Mouse (Mus musculus) CH12F3 (cell line): ENCODE data around the gene Asb5.

Experiments
- in situ Hi-C: fragments of 300-500 bp; cut with MboI; formaldehyde crosslinking; loops from 2 replicates; pipeline ENCODE4 v1.14.3; 2020; ENCODE audit warnings: low sequenced_read_pairs

The Asb5 gene

DNA sequence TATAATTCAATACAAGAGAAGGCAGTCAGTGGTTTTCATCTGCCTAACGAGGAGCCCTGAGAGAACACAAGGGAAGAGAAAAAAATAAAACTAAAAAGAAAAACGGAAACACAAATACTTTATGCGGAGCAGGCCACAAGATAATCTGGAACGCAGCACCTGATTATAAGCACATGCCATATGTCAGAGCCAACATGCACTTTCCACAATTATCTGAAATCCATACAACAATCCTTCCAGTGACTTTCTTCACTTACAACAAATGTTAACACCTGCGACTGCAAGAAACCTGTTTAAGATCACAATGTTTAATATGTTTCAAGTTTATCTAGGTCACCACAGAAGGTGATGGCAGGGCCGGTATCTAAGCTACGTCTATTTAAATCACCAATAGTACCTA is 809 bp upstream of the Asb5 start:
- in situ Hi-C loops: no loop called here

DNA sequence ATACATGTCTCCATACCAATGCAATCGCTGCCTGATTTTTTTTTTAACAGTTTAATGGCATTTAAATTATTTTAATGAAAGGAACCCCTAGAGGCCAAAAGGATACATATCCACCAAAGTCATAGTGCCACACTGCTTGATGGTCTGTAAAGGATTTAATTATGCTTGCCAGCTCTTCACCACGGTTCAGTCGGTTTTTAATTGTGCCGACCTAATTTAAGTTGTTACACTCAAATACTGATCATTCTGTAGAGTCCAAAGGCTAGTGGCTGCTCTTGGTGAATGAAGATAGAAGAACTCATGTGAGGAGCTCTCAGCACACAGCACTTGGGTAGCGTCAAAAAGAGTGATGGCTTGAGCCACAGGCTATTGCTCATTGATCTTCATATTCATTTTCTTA is 5.8 kb downstream of the Asb5 start:
- in situ Hi-C loops: no loop called here

DNA sequence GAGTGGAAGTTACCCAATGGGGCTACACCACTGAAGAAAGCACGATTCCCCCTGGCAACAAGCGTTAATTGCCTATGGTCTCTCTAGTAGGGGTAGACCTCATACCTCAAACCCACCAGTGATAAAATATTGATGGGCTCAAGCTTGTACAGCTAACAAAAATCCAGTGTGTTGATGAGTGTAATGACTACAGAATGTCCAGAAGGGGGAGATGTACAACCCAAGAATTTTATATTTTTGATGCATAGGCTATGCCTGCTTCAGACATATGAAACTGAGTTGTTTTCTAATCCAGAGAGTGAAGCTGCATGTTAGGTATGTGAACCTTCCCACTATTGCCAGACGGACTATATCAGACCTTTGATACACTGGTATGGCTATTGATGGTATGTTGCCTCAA is 7.9 kb downstream of the Asb5 start:
- in situ Hi-C loops: no loop called here

DNA sequence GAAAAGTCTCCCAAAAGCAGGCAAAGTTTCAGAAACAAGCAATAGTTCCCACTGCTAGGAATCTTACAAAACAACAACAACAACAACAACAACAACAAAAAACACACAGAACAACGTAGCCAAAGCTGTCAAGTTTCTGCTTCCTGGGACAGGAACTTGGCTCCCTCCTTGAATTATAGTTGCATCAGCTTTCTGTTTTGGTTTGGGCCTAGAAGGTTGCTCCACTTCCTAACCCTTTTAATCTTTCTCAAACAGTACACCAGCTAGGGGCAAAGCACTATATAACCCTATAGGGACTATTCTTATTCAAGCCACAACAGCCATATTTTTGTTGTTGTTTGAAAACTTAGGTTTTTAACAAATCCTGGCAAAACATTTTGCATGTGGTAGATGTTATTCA is 12.0 kb downstream of the Asb5 start:
- in situ Hi-C loops: no loop called here

DNA sequence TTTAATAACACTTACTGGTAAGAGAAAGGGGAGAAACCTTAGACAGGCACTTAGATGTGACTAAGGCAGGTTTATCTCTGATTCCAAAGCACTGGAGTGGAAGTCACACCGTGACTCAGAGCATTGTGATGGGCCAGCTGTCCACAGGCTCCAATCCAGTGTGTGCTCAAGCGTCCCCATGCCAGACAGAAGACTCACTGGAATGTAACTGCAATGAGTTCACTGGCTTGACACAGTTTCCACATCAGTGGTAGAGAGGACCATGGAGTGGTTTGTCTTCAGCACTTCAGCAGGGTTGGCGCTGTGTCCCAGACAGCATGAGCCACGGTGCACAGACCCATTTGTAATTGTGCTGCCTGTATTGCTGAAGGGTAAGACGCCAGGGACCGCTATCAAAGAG is 19.0 kb downstream of the Asb5 start:
- in situ Hi-C loops: no loop called here

DNA sequence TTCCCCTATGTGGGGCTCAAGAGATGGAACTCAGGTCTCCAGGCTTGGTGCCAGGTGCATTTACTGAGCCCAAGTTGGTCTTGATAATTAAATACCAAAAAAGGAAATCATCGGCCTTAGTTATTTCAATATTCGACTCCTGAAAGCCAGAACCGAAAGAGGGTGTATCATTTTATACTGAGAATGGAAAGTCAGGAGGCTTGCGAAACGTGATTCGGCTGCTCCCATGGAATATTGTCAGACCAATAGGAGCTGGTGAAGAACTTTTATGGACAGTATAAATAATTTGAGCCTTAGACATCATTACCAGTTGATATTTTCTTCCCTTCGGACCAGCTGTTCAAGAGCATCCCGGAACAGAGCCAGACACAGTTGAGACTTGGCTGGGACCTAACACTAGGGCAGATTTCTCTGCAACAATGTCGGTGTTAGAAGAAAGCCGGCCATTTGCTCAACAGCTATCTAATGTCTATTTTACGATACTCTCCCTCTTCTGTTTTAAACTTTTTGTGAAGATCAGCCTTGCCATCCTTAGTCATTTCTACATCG is 20.7 kb downstream of the Asb5 start:
- in situ Hi-C loops: no loop called here

DNA sequence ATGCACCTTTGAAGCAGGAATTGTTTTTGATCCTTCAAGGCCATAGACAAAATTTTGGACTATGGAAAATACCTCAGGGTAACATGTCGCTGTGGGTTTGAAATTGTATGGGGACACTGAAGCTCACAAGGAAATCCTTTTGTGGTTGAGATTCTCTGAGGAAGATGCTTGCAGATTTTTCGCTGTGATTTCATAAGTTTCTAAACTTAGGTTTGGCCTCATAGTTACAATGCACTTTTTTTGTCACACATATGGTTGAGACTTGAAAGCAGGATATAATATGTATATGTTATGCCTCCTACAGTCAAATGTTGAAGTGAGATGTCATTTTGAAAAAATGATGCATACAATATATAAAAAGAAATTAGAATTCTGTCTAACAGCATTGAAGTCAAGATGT is 25.5 kb downstream of the Asb5 start:
- in situ Hi-C loops: no loop called here

DNA sequence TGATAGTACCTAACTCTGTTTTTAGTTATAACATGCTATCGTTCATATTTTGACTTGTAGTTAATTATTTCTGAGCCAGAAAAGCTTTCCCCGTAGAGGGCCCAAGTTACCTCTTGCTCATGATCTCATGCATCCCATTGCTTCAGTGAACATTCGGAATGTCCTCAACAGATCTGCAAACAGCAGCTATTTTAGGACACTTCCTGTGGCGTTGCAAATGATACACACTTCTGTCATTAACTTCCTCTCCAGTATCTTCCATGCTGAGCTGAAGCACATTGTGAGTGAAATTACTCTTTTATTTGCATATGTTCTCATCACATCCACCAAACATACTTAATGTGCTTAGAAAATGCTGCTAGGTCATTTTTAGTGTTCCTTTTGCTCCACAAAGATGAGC is 32.8 kb downstream of the Asb5 start:
- in situ Hi-C loops: no loop called here

DNA sequence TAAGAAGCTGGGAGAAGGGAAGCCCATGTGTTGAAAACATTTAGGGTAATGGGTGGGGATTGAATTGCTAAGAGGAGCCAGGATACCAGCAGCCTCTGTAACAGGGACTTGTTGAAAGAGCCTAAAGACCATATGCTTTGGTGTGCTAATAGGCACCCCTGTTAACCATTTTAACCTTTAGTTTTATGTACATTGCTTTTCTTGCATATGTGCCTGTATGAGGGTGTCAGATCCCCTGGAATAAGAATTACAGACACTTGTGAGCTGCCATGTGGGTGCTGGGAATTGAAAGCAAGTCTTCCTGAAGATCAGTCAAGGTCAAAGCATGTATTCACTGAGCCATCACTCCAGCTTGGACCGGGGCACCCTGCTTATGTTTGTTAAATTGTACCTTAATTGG is 35.8 kb downstream of the Asb5 start:
- in situ Hi-C loops: no loop called here

DNA sequence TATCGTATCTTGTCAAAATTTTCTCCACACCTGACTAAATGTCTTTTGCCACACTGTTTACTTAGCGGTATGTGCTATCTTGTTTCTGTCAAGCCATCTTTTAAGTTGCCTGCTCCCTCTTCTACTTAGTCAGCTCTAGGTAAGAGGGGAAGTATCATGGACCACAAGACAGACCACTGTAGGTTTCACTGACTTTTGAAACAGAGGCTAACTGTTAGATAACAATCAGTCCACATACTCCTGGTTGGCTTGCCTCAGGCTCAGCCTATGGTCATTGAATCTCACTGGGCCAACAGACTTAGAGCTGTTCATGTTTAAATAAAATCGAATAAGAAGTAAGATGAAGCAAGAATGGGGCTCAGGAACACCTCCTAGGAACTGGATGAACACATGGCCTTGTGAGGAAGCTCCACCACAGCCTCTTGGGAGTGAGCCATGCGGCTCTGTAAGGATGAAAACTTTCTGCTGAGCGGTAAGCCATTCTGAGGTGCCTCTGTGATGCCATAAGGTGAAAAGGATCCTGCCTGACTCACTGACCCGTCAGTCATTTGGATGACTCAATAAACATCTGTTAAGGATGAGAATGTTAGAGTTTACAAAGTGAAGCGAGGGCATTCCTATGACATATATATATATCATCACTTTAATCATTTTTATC is 36.4 kb downstream of the Asb5 start:
- in situ Hi-C loops: no loop called here

DNA sequence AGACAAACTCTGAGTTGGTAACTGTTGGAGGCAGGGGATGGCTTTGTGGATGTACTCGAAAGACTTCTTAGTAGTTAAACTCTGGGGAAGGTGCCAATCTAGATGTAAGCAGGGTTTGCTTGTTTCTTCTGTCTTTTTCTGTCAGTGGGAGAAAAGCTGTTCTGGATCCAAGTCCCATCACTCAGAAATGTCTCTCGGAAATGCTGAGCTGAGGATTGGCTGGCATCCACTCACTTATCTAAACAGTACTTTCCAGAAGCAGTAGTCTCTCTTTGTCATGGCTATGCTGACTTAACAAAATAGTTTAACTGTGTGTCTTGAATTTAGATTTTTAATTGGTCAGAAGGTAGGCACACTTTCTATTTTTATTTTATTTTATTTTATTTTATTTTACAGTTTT is 37.8 kb downstream of the Asb5 start:
- in situ Hi-C loops: no loop called here

DNA sequence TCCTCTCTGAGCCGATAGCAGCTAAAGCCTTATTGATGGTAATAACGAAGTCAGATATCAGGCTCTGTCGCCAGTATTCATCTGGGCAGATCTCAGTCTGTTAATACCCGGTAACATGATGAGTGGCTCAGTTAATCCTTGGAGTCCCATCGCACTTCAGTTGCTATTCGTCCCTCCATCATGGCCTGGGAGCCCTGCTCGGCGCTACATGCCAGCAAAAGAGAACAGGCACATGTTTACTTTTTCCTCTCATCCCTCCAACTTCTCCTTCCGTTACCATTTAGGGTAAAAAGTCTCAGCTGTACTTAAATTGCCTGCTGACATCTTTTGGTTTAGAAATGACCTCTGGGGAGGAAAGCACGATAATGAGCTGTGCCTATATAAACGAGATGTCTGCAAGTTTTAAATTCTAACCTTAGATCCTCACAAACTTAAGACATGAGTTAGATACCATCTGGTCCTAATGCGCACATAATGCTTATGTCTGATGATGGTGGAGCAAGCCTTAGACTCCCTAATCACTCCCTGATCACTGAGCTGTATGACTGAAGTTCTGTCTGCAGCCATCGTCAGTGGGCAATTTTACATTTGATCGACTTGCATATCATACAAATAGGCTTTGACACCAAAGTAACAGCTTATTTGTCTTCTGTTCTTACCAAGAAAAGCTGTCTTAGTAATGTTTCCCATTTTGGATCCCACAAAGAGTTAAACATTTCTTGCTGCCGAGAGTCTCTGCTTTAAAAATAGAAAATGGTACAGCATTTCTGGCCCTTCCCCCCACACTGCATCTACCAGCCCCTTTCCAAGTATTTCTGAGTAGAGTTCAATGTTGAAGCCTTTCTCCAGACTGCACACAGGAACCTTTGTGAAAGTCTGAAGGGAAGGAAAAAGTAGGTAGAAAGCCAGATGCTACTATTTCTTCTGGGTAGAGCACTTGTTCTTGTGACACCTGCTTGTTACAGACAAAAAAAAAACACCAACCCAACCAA is 41.5 kb downstream of the Asb5 start:
- in situ Hi-C loops: no loop called here

DNA sequence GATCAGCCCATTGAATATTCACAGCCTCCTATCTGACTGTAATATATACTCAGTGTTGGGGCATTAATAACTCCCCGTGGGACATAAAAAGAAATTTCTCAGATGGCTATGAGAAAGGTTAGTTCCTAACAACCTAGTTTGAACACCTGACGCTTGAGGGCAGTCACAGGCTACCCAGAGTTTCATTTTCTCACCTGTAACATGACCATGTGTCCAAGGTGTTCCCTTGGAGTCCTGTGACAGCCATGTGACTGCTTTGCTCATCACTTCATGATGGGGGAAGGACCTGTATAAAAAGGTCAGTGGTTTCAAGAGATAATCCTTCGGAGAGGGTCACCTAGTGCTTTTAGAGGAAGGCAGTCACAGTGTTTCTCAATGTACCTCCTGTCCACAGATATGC is 52.1 kb downstream of the Asb5 start:
- in situ Hi-C loops: no loop called here

DNA sequence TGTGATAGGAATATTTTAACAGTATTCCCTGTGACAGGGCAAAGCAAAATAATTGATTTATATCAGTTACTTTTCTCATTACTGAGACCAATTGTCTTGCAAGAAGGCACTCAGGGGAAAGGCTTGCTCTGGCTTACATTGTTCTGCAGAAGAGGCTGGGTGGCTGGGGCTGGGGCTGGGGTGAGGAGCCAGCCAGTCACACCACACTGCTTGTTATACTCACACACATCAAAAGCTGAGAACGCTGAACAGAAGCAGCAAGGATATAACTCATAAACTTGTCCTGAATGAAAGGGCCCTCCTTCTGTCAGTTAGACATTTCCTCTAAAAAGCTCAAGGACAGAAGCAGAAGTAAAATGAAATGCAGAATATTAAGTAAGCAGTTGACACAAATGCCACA is 53.5 kb downstream of the Asb5 start:
- in situ Hi-C loops: no loop called here

DNA sequence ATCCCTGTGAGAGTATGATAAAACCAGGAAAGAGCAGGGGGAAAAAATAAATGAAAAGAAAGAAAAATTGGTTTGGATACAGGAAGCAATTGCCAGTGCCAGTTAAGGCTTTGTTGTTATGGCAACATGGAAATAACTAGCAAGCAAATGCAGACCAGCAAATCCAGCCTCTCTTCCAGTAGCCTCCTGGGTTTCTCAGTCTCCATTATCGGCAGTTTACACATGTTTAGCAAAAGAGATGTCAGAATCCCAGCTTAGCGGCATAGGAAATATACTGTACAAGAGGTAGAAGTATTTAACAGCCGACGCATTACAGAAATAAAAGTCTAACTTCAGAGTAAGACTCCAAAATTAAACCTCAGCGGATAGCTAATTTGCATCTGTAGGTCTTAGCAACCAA is 65.3 kb downstream of the Asb5 start:
- in situ Hi-C loops: no loop called here

DNA sequence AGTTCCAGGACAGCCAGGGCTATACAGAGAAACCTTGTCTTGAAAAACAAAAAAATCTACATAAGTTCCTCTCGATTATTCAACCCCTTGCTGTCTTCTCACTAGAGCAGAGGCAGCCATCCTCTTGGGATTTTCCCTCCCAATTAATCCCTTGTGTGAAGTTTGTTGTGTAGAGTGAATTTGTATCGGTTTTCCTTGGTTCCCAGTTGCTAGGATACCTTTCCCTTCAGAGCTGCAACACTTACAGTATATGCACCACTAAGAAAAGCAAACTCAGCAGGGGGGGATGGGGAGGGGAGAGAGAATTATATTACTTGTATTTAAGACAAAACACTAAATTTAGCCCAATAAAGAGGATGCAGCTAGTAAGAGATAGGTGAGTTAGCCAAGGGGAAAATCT is 66.7 kb downstream of the Asb5 start:
- in situ Hi-C loops: no loop called here

DNA sequence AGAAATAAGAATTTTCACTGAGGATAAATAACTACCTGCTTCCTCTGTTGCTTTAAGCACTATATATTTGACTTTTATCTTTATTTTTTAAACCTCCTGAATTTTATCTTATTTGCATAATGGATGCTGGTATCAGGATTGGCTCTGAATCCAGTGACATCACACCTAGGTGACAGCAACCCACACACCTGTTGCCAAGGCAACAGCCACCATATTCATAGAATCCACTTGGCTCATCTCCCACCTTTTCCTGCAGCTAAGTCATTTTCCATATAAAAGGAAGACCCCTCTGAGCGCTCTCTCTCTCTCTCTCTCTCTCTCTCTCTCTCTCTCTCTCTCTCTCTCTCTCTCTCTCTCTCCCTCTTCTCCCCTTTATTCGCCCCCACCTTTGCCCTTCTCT is 67.6 kb downstream of the Asb5 start:
- in situ Hi-C loops: no loop called here

DNA sequence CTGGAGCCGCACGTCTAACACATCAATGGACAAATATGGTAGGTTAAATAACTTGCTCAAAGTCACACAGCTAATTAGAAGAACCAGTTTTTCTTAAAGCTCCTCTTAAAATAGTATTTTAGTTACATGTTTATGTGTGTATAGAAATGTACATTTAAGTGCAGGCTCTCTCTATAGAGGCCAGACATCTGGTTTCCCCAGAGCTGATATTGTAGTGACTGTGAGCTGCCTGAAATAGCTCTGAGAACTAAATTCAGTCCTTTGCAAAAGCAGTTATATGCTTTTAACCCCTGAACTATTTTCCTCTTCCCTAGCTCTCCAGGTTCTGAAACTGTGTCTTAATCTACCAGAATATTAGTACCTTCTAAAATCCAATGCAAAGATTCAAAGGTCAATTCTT is 68.0 kb downstream of the Asb5 start:
- in situ Hi-C loops: no loop called here

DNA sequence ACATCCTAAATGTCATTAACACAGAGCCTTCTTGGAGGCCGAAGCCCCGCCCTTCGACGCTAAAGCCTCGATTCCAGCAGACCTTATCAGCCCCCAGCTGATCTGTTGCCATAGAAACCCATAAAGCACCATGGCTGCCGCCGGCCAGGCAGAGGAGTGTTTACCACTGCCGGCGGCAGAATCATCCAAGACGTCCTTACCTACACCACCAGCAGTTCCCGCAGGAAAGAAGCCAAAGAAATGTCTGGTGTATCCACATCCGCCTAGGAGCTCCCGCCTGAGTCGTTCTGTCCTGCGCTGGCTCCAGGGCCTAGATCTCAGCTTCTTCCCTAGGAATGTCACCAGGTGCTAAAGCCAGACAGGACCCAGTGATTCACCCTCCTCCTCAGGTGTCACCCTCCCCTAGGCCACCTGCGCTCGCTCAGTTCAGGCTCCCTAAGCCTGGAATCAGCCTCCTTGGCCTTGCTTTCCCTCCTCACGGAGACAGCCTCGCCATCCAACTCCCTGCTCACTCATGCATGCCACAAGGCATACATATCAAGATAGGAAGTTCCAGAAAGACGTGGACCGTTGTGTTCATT is 71.4 kb downstream of the Asb5 start, which contains the start of gene Spata4:
Gene Spata4 (plus strand): TSS at position 111 of the 581 bp plus-strand sequence.
- in situ Hi-C loops: no loop called here

DNA sequence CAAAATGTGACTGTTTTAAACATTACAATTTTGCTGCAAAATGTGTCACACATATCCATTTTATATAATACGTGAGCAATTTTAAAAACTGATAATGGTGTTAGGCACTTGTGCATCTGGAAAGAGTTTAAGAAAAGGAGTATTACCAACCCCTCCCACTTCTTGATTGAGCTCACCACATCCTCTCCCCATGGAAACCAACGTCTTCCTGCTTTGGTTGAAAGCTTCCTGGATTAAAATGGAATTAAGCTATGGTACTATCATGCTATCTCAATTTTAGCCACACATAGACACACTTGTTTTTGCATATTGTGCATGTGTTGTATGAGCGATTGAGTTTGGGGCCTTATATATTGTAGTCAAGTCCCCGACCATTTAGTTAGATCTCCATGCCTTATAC is 74.1 kb downstream of the Asb5 start:
- in situ Hi-C loops: no loop called here

DNA sequence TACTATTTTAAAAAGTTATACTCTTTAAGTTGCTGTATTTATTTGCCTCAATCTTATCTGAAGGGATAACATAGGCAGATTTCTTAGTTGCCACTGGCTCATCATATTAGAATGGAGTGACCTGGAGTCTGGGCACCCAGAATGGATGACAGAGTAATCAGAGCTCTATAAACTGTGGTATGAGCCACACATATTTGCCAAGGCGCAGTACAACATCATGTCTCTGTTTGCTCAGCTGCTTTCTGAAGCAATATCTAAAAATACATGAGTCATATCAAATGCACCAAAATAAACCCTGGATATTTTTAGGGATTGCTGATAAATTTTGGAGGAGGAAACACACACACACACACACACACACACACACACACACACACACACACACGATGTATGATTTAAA is 80.0 kb downstream of the Asb5 start:
- in situ Hi-C loops: no loop called here

DNA sequence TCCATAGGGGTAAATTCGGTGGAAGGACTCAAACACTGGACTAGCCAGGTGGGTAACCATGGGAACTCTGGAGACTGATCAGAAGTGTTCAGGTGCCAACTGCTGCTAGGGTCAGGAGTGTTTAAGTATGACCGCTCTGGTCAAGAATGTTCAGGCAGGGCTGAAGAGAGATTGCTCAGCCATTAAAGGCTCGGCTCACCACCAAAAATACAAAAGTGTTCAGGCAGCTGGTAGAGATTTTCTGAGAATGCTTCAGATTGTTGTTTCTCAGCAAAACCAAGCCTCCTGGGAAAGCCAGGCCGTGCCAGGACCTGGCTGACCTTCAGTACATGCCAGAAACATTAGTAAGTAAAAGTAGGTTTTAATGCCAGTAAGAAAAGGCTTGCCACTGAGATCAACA is 80.9 kb downstream of the Asb5 start:
- in situ Hi-C loops: no loop called here
